Mouse (Mus musculus): Measurements from ENCODE around the gene Pcca. TPM values are rescaled to one million over a fixed set of nuclear protein-coding genes. Genes with fewer than 3 reads are reported as not detected.

The Pcca gene
- total RNA-seq, 2 experiments from 2014 or later = 30.2 to 34.4 TPM

GRCm38 (mm10) chr14:122716057-122716456 is 181.9 kb downstream of the Pcca start:
- intact Hi-C loops (cut with DNase I) = no loop called here
- no peak for DNase-seq (ENCODE audit: low spot score in 2 of 2)

GRCm38 (mm10) chr14:122719496-122720080 is 185.5 kb downstream of the Pcca start:
- DNase-seq (ENCODE audit: low spot score in 2 of 2) = no peak
- intact Hi-C loops (cut with DNase I) = no loop called here

GRCm38 (mm10) chr14:122720989-122721388 is 186.9 kb downstream of the Pcca start:
- intact Hi-C loops (cut with DNase I) = no loop called here
- DNase-seq (ENCODE audit: low spot score in 2 of 2) = peak in 1 of 2 experiments; percentile 7

GRCm38 (mm10) chr14:122721750-122722149 is 187.6 kb downstream of the Pcca start:
- intact Hi-C loops (cut with DNase I) = no loop called here
- DNase-seq (ENCODE audit: low spot score in 2 of 2) = no peak

GRCm38 (mm10) chr14:122726456-122726855 is 192.3 kb downstream of the Pcca start:
- DNase-seq (ENCODE audit: low spot score in 2 of 2) = no peak
- intact Hi-C loops (cut with DNase I) = no loop called here

GRCm38 (mm10) chr14:122729431-122730073 is 195.4 kb downstream of the Pcca start:
- intact Hi-C loops (cut with DNase I) = no loop called here
- DNase-seq (ENCODE audit: low spot score in 2 of 2) = no peak

- intact Hi-C loops (cut with DNase I) = no loop called here
- no peak for DNase-seq (ENCODE audit: low spot score in 2 of 2)
These were observed 196.9 kb downstream of the Pcca start for GRCm38 (mm10) chr14:122730921-122731551.

GRCm38 (mm10) chr14:122736806-122737205 is 202.7 kb downstream of the Pcca start:
- DNase-seq (ENCODE audit: low spot score in 2 of 2) = no peak
- intact Hi-C loops (cut with DNase I) = no loop called here

- intact Hi-C loops (cut with DNase I) = no loop called here
These were observed 214.0 kb downstream of the Pcca start for GRCm38 (mm10) chr14:122747860-122748842.

GRCm38 (mm10) chr14:122751552-122751951 is 217.4 kb downstream of the Pcca start:
- intact Hi-C loops (cut with DNase I) = no loop called here
- DNase-seq (ENCODE audit: low spot score in 2 of 2) = no peak

More at GRCm38 (mm10) chr14:122747860-122748842, 214.0 kb downstream of the Pcca start:
- DNase-seq (ENCODE audit: low spot score in 2 of 2) = no peak

- intact Hi-C loops (cut with DNase I) = no loop called here
- DNase-seq (ENCODE audit: low spot score in 2 of 2) = no peak
These were observed 219.2 kb downstream of the Pcca start for GRCm38 (mm10) chr14:122753278-122753677.

- DNase-seq (ENCODE audit: low spot score in 2 of 2) = peak in 1 of 2 experiments; percentile 20
- intact Hi-C loops (cut with DNase I) = no loop called here
These were observed 220.2 kb downstream of the Pcca start for GRCm38 (mm10) chr14:122754311-122754710.

GRCm38 (mm10) chr14:122755559-122755958 is 221.4 kb downstream of the Pcca start:
- DNase-seq (ENCODE audit: low spot score in 2 of 2) = peak; percentile 8 to 33
- intact Hi-C loops (cut with DNase I) = no loop called here

- DNase-seq (ENCODE audit: low spot score in 2 of 2) = no peak
- intact Hi-C loops (cut with DNase I) = no loop called here
These were observed 222.5 kb downstream of the Pcca start for GRCm38 (mm10) chr14:122756671-122757070.

GRCm38 (mm10) chr14:122759890-122760289 is 225.8 kb downstream of the Pcca start:
- intact Hi-C loops (cut with DNase I) = no loop called here
- DNase-seq (ENCODE audit: low spot score in 2 of 2) = no peak

- intact Hi-C loops (cut with DNase I) = no loop called here
- no peak for DNase-seq (ENCODE audit: low spot score in 2 of 2)
These were observed 226.7 kb downstream of the Pcca start for GRCm38 (mm10) chr14:122760803-122761202.

GRCm38 (mm10) chr14:122762603-122763002 is 228.5 kb downstream of the Pcca start:
- no peak for DNase-seq (ENCODE audit: low spot score in 2 of 2)
- intact Hi-C loops (cut with DNase I) = no loop called here

- no peak for DNase-seq (ENCODE audit: low spot score in 2 of 2)
- intact Hi-C loops (cut with DNase I) = no loop called here
These were observed 231.8 kb downstream of the Pcca start for GRCm38 (mm10) chr14:122765951-122766350.

GRCm38 (mm10) chr14:122766448-122766847 is 232.3 kb downstream of the Pcca start:
- intact Hi-C loops (cut with DNase I) = no loop called here
- no peak for DNase-seq (ENCODE audit: low spot score in 2 of 2)

- no peak for DNase-seq (ENCODE audit: low spot score in 2 of 2)
- intact Hi-C loops (cut with DNase I) = no loop called here
These were observed 250.6 kb downstream of the Pcca start for GRCm38 (mm10) chr14:122784701-122785100.

Data from left cerebral cortex, postnatal 14 days (tissue).